In genomic region chr13:29016145-29016651, GRCm38 (mm10) we compare ENCODE assay signal across 11 mouse cellular contexts.
DNase-seq lines count a peak whose midpoint lies in the region; ATAC-seq and TF ChIP-seq lines count a peak whose summit lies in the region.
"Had no signal": no experiment of that assay in that cellular context is flagged by ENCODE, and none has a peak within 500 bp of the region (broad histone marks: within the 10 kb centered on the region; RNA-seq: fewer than 3 reads in every experiment).

No protein-coding gene starts in this region.

- H3K4me1 ChIP-seq in testis, adult 2 months (ENCODE audit: control insufficient read depth, insufficient read depth, low read length), result peaks cover 4% of the 10 kb centered on the region; the same call in 1 of the 2 replicates
- H3K4me1 ChIP-seq in hindbrain, embryonic 11.5 days (replicated peaks; ENCODE audit: control insufficient read depth, insufficient read depth, low read length), result peaks cover 2% of the 10 kb centered on the region
- H3K4me1 ChIP-seq: liver, embryonic 13.5 days; stomach, embryonic 15.5 days had no signal

- H3K4me3 ChIP-seq in testis, adult 2 months (ENCODE audit: control insufficient read depth, low read depth, low read length), result peak overlapping the region; percentile 27
- H3K4me3 ChIP-seq in hindbrain, embryonic 11.5 days (ENCODE audit: low read depth, low read length), result no peak overlapping the region
- H3K4me3 ChIP-seq: embryonic facial prominence, embryonic 12.5 days; liver, embryonic 13.5 days; stomach, embryonic 15.5 days had no signal

- no peak for TF ChIP-seq CTCF in testis, adult 2 months (IDR thresholded peaks at IDR 0.05; ENCODE audit: control insufficient read depth, insufficient read depth, insufficient replicate concordance, low read depth, low read length)

- no peak; the same call in 1 of the 2 replicates for ATAC-seq in hindbrain, embryonic 11.5 days (ENCODE audit: low FRiP score)

- no peak overlapping the region; the same call in 1 of the 2 replicates for H3K4me2 ChIP-seq in hindbrain, embryonic 11.5 days (replicated peaks; ENCODE audit: low read depth, low read length)
- H3K4me2 ChIP-seq: liver, embryonic 13.5 days; stomach, embryonic 15.5 days had no signal

- H3K9me3 ChIP-seq in hindbrain, embryonic 11.5 days (ENCODE audit: control insufficient read depth, low read length), result no peaks in the 10 kb centered on the region
- H3K9me3 ChIP-seq: embryonic facial prominence, embryonic 12.5 days; liver, embryonic 13.5 days; stomach, embryonic 15.5 days had no signal

- TF ChIP-seq POLR2A in testis, adult 2 months (IDR thresholded peaks at IDR 0.05; ENCODE audit: control insufficient read depth, low read depth, low read length), result no peak

- H3K27me3 ChIP-seq in testis, adult 2 months (ENCODE audit: control insufficient read depth, insufficient read depth, low read length), result no peaks in the 10 kb centered on the region
- H3K27me3 ChIP-seq in hindbrain, embryonic 11.5 days (ENCODE audit: control insufficient read depth, insufficient read depth, low read length), result no peaks in the 10 kb centered on the region
- H3K27me3 ChIP-seq: embryonic facial prominence, embryonic 12.5 days; liver, embryonic 13.5 days; stomach, embryonic 15.5 days had no signal

- no peak for DNase-seq in testis, postnatal 14 days (ENCODE audit: low spot score)
- peak; percentile 40 for DNase-seq in hindbrain, embryonic 11.5 days (ENCODE audit: low spot score)
- peak; percentile 41 for DNase-seq in left cerebral cortex, postnatal 4 days
- peak; percentile 82 for DNase-seq in telencephalon, adult 2 months (ENCODE audit: low read depth, low spot score)
- no peak for DNase-seq in lung, postnatal 10 days
- no peak for DNase-seq in T-cell, adult 2 months (ENCODE audit: low spot score)
- DNase-seq in thymus, postnatal 25 days, result no peak
- DNase-seq: liver, embryonic 13.5 days had no signal

- 84% methylated on average over 25 of the region's 25 CpGs for WGBS in hindbrain, embryonic 11.5 days

- no peaks in the 10 kb centered on the region for H3K36me3 ChIP-seq in testis, adult 2 months (ENCODE audit: control insufficient read depth, insufficient read depth, low read length)
- no peaks in the 10 kb centered on the region for H3K36me3 ChIP-seq in hindbrain, embryonic 11.5 days (ENCODE audit: control insufficient read depth, insufficient read depth, low read length)
- H3K36me3 ChIP-seq: embryonic facial prominence, embryonic 12.5 days; liver, embryonic 13.5 days; stomach, embryonic 15.5 days had no signal

- H3K9ac ChIP-seq in hindbrain, embryonic 11.5 days (ENCODE audit: low read depth, low read length), result 0 out of 2 replicates have a peak overlapping the region, but pooled peaks have one; percentile 23
- H3K9ac ChIP-seq: embryonic facial prominence, embryonic 12.5 days; liver, embryonic 13.5 days; stomach, embryonic 15.5 days had no signal

- intact Hi-C loops in left cerebral cortex, postnatal 4 days (cut with DNase I), result no loop called here

- no peak overlapping the region for H3K27ac ChIP-seq in testis, adult 2 months (ENCODE audit: control insufficient read depth, insufficient read depth, low read depth, low read length)
- H3K27ac ChIP-seq in hindbrain, embryonic 11.5 days (ENCODE audit: low read depth, low read length), result peak overlapping the region; percentile 49; the same call in 1 of the 2 replicates
- H3K27ac ChIP-seq: embryonic facial prominence, embryonic 12.5 days; liver, embryonic 13.5 days; stomach, embryonic 15.5 days had no signal

Comparison
In these comparisons a context has a peak if more than half of its experiments do, and no peak if none do; other contexts are left out.
1. DNase-seq: peak in hindbrain, embryonic 11.5 days (single experiment), left cerebral cortex, postnatal 4 days (single experiment) and telencephalon, adult 2 months (single experiment); none in testis, postnatal 14 days (single experiment), lung, postnatal 10 days (single experiment), T-cell, adult 2 months (single experiment) and thymus, postnatal 25 days (single experiment).